7 mouse cellular contexts compared by ENCODE assay signal in the genomic region with DNA sequence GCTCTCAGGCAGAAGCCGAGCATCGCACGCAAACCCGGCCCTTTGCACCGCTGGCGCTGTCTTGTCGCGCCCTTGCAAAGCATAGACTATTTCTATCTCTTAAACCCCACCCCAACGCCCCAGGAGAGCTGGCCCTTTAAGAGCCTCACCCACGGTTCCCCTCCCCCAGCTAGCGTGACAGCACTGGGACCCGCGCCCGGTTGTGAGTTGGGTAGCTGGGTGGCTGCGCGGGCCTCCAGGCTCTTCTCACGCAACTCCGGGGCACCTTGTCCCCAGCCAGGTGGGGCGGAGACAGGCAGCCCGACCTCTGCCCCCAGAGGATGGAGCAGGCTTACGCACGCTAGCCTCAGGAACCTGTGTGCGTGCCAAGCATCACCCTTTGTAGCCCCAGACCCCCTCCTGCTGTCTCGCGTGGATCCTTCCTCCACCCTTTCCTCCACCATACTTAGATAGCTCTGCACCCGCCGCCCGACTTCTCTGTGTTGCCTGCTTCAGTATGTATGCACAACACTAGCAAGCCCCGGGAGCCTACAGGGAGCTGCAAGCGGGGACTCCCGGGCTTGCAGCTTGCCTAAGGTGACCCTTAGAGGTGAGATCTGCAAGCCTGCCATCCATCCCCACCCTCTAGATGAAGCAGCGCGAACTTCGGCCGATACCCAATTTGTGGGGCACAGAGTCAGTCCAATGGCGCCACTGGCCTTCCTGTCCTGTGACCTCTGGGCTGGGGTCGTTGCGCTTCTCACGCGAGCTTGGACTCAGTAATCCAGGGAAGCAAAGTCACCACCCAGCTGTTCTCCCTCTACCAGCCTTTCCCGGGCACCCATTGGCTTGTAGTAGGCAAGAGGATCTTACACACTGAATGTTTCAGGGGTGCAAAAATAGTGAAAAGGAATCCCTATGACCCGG. TPM values are rescaled to one million over a fixed set of nuclear protein-coding genes. Genes with fewer than 3 reads are reported as not detected.
DNase-seq lines count a peak whose midpoint lies in the region; ATAC-seq and TF ChIP-seq lines count a peak whose summit lies in the region.

No protein-coding gene starts in this region.

- H3K4me3 ChIP-seq in cortical plate, adult 2 months (ENCODE audit: insufficient read depth, low read length): peak overlapping the region; percentile 43
- peak overlapping the region; percentile 36 for H3K4me3 ChIP-seq in intestine, embryonic 14.5 days (ENCODE audit: low read depth, low read length)
- H3K4me3 ChIP-seq in small intestine, adult 2 months (ENCODE audit: low read depth, low read length): peak overlapping the region; percentile 55

- no peak overlapping the region for H3K27ac ChIP-seq in cortical plate, adult 2 months (ENCODE audit: insufficient read depth, low read length)
- no peak overlapping the region for H3K27ac ChIP-seq in intestine, embryonic 14.5 days (ENCODE audit: low read depth)
- peak overlapping the region; percentile 22; the same call in 1 of the 2 replicates for H3K27ac ChIP-seq in small intestine, adult 2 months (ENCODE audit: insufficient read depth, low read depth, low read length)

- peak overlapping the region; percentile 16; the same call in 1 of the 2 replicates for H3K9ac ChIP-seq in intestine, embryonic 14.5 days (ENCODE audit: low read length)

- H3K36me3 ChIP-seq in intestine, embryonic 14.5 days (ENCODE audit: control insufficient read depth, insufficient read depth, low read length): no peaks in the 10 kb centered on the region
- no peaks in the 10 kb centered on the region for H3K36me3 ChIP-seq in small intestine, adult 2 months (ENCODE audit: control insufficient read depth, insufficient read depth, low read length)

- H3K4me1 ChIP-seq in cortical plate, adult 2 months (ENCODE audit: control insufficient read depth, insufficient read depth, low read length): peaks cover 2% of the 10 kb centered on the region; the same call in 1 of the 2 replicates
- H3K4me1 ChIP-seq in intestine, embryonic 14.5 days (replicated peaks; ENCODE audit: control insufficient read depth, insufficient read depth, low read length): peaks cover 6% of the 10 kb centered on the region; the same call in 1 of the 2 replicates
- H3K4me1 ChIP-seq in small intestine, adult 2 months (ENCODE audit: control insufficient read depth, insufficient read depth, insufficient read length, low read length): peaks cover 20% of the 10 kb centered on the region

- peak; percentile 40 for DNase-seq in adrenal gland, postnatal 25 days
- DNase-seq in gastrocnemius, postnatal 25 days: peak; percentile 59
- peak; percentile 62 for DNase-seq in intestine, embryonic 14.5 days (ENCODE audit: low spot score)
- DNase-seq in left cerebral cortex, adult 8-10 months (ENCODE audit: low spot score in 2 of 2): peak; percentile 57 to 62
- peak; percentile 60 to 68 for DNase-seq in lung, postnatal 4 days

- no peak for TF ChIP-seq CTCF in cortical plate, adult 2 months (IDR thresholded peaks at IDR 0.05; ENCODE audit: extremely low read depth, insufficient read depth, low read length)
- TF ChIP-seq CTCF in small intestine, adult 2 months (IDR thresholded peaks at IDR 0.05; ENCODE audit: extremely low read depth, insufficient read length, insufficient replicate concordance, low read depth, low read length): 0 out of 2 replicates have a peak, but pooled peaks have one; percentile 3

- peak overlapping the region; percentile 56 for H3K4me2 ChIP-seq in intestine, embryonic 14.5 days (ENCODE audit: low read length)

- peak; percentile 53; the same call in 1 of the 2 replicates for ATAC-seq in intestine, embryonic 14.5 days (replicated peaks; ENCODE audit: low FRiP score, low TSS enrichment, low read depth)

- no peaks in the 10 kb centered on the region for H3K9me3 ChIP-seq in intestine, embryonic 14.5 days (ENCODE audit: control insufficient read depth, low read length)

- peaks cover 27% of the 10 kb centered on the region for H3K27me3 ChIP-seq in intestine, embryonic 14.5 days (replicated peaks; ENCODE audit: control insufficient read depth, insufficient read depth, low read length)
- H3K27me3 ChIP-seq in small intestine, adult 2 months (ENCODE audit: control insufficient read depth, insufficient read depth, low read length): no peaks in the 10 kb centered on the region

- WGBS in intestine, embryonic 14.5 days: 2% methylated on average over 42 of the region's 42 CpGs
- WGBS in small intestine, adult 2 months: 5% methylated on average over 42 of the region's 42 CpGs

- TF ChIP-seq POLR2A in cortical plate, adult 2 months (IDR thresholded peaks at IDR 0.05; ENCODE audit: extremely low read depth, insufficient read depth, low read length): no peak
- TF ChIP-seq POLR2A in small intestine, adult 2 months (IDR thresholded peaks at IDR 0.05; ENCODE audit: low read depth, low read length): no peak

RNA-seq across cellular contexts. Expression of gene Cyp1a1, which starts 8.9 kb away (rescaled TPM):
- 0.12 and 0.57 TPM in 2 replicates for total RNA-seq in adrenal gland, postnatal 25 days (2021)
- 0.08 and 0.13 TPM in 2 replicates for polyA plus RNA-seq in cortical plate, adult 2 months (2012; rRNA removed)
- total RNA-seq in gastrocnemius, postnatal 25 days (2021): under 1 TPM; 0.21 to 0.31 TPM
- not detected in 2 replicates for polyA plus RNA-seq in intestine, embryonic 14.5 days (2014; fragmentation: Nextera tagmentation; extraction: Ambion mirVana)
- total RNA-seq in left cerebral cortex, adult 8-10 months (2022): under 1 TPM; 0.14 to 0.25 (median 0.19) TPM
- 0.51 and 0.79 TPM in 2 replicates for polyA plus RNA-seq in small intestine, adult 2 months (2012; rRNA removed)

RNA-seq across cellular contexts. Expression of gene Edc3, which starts 11.7 kb away (rescaled TPM):
- total RNA-seq in adrenal gland, postnatal 25 days (2021): 10.5 and 11.2 TPM in 2 replicates
- 12.2 and 13.2 TPM in 2 replicates for polyA plus RNA-seq in cortical plate, adult 2 months (2012; rRNA removed)
- total RNA-seq in gastrocnemius, postnatal 25 days (2021): 1 to 10 TPM; 4.9 to 6.0 TPM
- polyA plus RNA-seq in intestine, embryonic 14.5 days (2014; fragmentation: Nextera tagmentation; extraction: Ambion mirVana): 25.1 and 25.7 TPM in 2 replicates
- 10 to 100 TPM; 13.4 to 16.5 (median 14.6) TPM for total RNA-seq in left cerebral cortex, adult 8-10 months (2022)
- polyA plus RNA-seq in small intestine, adult 2 months (2012; rRNA removed): 3.7 and 8.0 TPM in 2 replicates

RNA-seq across cellular contexts. Expression of gene Cyp1a2, which starts 13.1 kb away (rescaled TPM):
- total RNA-seq in adrenal gland, postnatal 25 days (2021): 5.5 TPM in 1 of 2 replicates, not detected in the other
- polyA plus RNA-seq in cortical plate, adult 2 months (2012; rRNA removed): not detected in 2 replicates
- not detected for total RNA-seq in gastrocnemius, postnatal 25 days (2021)
- not detected in 2 replicates for polyA plus RNA-seq in intestine, embryonic 14.5 days (2014; fragmentation: Nextera tagmentation; extraction: Ambion mirVana)
- total RNA-seq in left cerebral cortex, adult 8-10 months (2022): not detected
- polyA plus RNA-seq in small intestine, adult 2 months (2012; rRNA removed): not detected in 2 replicates

RNA-seq across cellular contexts. Expression of gene Csk, which starts 43.2 kb away (rescaled TPM):
- total RNA-seq in adrenal gland, postnatal 25 days (2021): 70.4 and 105 TPM in 2 replicates
- polyA plus RNA-seq in cortical plate, adult 2 months (2012; rRNA removed): 34.2 and 35.7 TPM in 2 replicates
- 10 to 100 TPM in 1 of 2 experiments, 1 to 10 TPM in 1; 8.4 to 13.0 TPM for total RNA-seq in gastrocnemius, postnatal 25 days (2021)
- 28.0 and 31.4 TPM in 2 replicates for polyA plus RNA-seq in intestine, embryonic 14.5 days (2014; fragmentation: Nextera tagmentation; extraction: Ambion mirVana)
- 10 to 100 TPM; 36.0 to 44.4 (median 41.6) TPM for total RNA-seq in left cerebral cortex, adult 8-10 months (2022)
- polyA plus RNA-seq in small intestine, adult 2 months (2012; rRNA removed): 52.1 and 95.9 TPM in 2 replicates
